Mouse (Mus musculus) MEL (cell line): ENCODE data around the gene Myh3. TPM values are rescaled to one million over a fixed set of nuclear protein-coding genes. Genes with fewer than 3 reads are reported as not detected.

Experiments
- DNase-seq: peaks from one replicate; pipeline ENCODE4 v3.0.0; 2011; ENCODE audit warnings: low read depth, low spot score
- H3K27ac ChIP-seq: 2 replicates; pipeline ENCODE4 v1.5.1; 2012; ENCODE audit warnings: low read depth, mild to moderate bottlenecking, control low read depth, low read length, moderate library complexity; ENCODE audit not compliant: control insufficient read depth
- H3K27me3 ChIP-seq, 2 experiments: fragments of 150-350 bp in 1 of 2; sonication (generic) in 1 of 2; 2 replicates each; pipeline ENCODE4 v1.6.1; 2012; ENCODE audit warnings: low read length in 2 of 2, mild to moderate bottlenecking in 2 of 2, improper control_type of control experiment in 1 of 2, moderate library complexity in 1 of 2; ENCODE audit not compliant: insufficient read depth in 2 of 2, control insufficient read depth in 1 of 2
- H3K36me3 ChIP-seq, 2 experiments: 2 replicates each; pipeline ENCODE4 v1.6.1; 2012 to 2014; ENCODE audit warnings: low read length in 2 of 2, improper control_type of control experiment in 1 of 2, inconsistent platforms in 1 of 2, mild to moderate bottlenecking in 1 of 2; ENCODE audit not compliant: insufficient read depth in 2 of 2, control insufficient read depth in 1 of 2
- H3K4me1 ChIP-seq, 2 experiments: fragments of 150-350 bp in 1 of 2; sonication (generic) in 1 of 2; 2 replicates each; pipeline ENCODE4 v1.6.1; 2012; ENCODE audit warnings: low read length in 2 of 2, improper control_type of control experiment in 1 of 2, mild to moderate bottlenecking in 1 of 2; ENCODE audit not compliant: insufficient read depth in 2 of 2, control insufficient read depth in 1 of 2
- H3K4me3 ChIP-seq, 2 experiments: fragments of 150-350 bp in 1 of 2; sonication (generic) in 1 of 2; 2 replicates each; pipeline ENCODE4 v1.5.1; 2012; ENCODE audit warnings: low read depth in 2 of 2, low read length in 2 of 2, mild to moderate bottlenecking in 2 of 2, moderate library complexity in 2 of 2, control low read depth in 1 of 2, improper control_type of control experiment in 1 of 2; ENCODE audit not compliant: control insufficient read depth in 1 of 2, insufficient read depth in 1 of 2
- H3K79me2 ChIP-seq: 2 replicates; pipeline ENCODE4 v1.6.1; 2012; ENCODE audit warnings: mild to moderate bottlenecking, low read length, moderate library complexity; ENCODE audit not compliant: control insufficient read depth, poor library complexity, insufficient read depth
- H3K9ac ChIP-seq: 2 replicates; pipeline ENCODE4 v1.6.1; 2012; ENCODE audit warnings: low read depth, mild to moderate bottlenecking, control low read depth, low read length, moderate library complexity; ENCODE audit not compliant: control insufficient read depth, poor library complexity, severe bottlenecking
- H3K9me3 ChIP-seq: fragments of 150-350 bp; sonication (generic); replicated peaks from 2 replicates; pipeline ENCODE4 v1.6.1; 2012; ENCODE audit warnings: mild to moderate bottlenecking, low read length, improper control_type of control experiment, moderate library complexity; ENCODE audit not compliant: insufficient read depth
- CHD1 ChIP-seq: IDR thresholded peaks from 2 replicates; pipeline ENCODE4 v1.6.1; 2012; ENCODE audit warnings: low read depth, mild to moderate bottlenecking, inconsistent platforms, low read length, improper control_type of control experiment
- CHD2 ChIP-seq: IDR thresholded peaks from 2 replicates; pipeline ENCODE4 v1.6.1; 2011; ENCODE audit warnings: low read length, improper control_type of control experiment
- CTCF ChIP-seq, 3 experiments: IDR thresholded peaks in 2 of 3; conservative IDR thresholded peaks in 1 of 3; 2 replicates each; pipeline ENCODE4 v1.5.1; 2011 to 2012; ENCODE audit warnings: low read length in 3 of 3, low read depth in 2 of 3, mild to moderate bottlenecking in 2 of 3, improper control_type of control experiment in 1 of 3, inconsistent platforms in 1 of 3, mixed read lengths in 1 of 3, moderate library complexity in 1 of 3; ENCODE audit not compliant: control insufficient read depth in 1 of 3, insufficient read depth in 1 of 3, poor library complexity in 1 of 3, severe bottlenecking in 1 of 3
- E2F4 ChIP-seq: IDR thresholded peaks from 2 replicates; pipeline ENCODE4 v1.6.1; 2011; ENCODE audit warnings: low read depth, low read length, improper control_type of control experiment, borderline replicate concordance
- EP300 ChIP-seq, 2 experiments: IDR thresholded peaks; 2 replicates each; pipeline ENCODE4 v1.6.1; 2011; ENCODE audit warnings: improper control_type of control experiment in 2 of 2, low read length in 2 of 2, low read depth in 1 of 2, mild to moderate bottlenecking in 1 of 2
- ETS1 ChIP-seq: IDR thresholded peaks from 2 replicates; pipeline ENCODE4 v1.6.1; 2012; ENCODE audit warnings: low read depth, mild to moderate bottlenecking, inconsistent platforms, low read length, improper control_type of control experiment, moderate library complexity
- GABPA ChIP-seq: IDR thresholded peaks from 2 replicates; pipeline ENCODE4 v1.6.1; 2012; ENCODE audit warnings: low read depth, mild to moderate bottlenecking, inconsistent platforms, low read length, improper control_type of control experiment, moderate library complexity
- HCFC1 ChIP-seq: IDR thresholded peaks from 2 replicates; pipeline ENCODE4 v1.6.1; 2012; ENCODE audit warnings: low read depth, mild to moderate bottlenecking, inconsistent platforms, low read length, improper control_type of control experiment, moderate library complexity
- KAT2A ChIP-seq: conservative IDR thresholded peaks from 2 replicates; pipeline ENCODE4 v1.6.1; 2012; ENCODE audit warnings: low read depth, low read length, improper control_type of control experiment, inconsistent platforms
- MEF2A ChIP-seq: IDR thresholded peaks from 2 replicates; pipeline ENCODE4 v1.6.1; 2014; ENCODE audit warnings: low read depth, mild to moderate bottlenecking, inconsistent platforms, low read length, improper control_type of control experiment; ENCODE audit not compliant: poor library complexity, insufficient replicate concordance, severe bottlenecking; ENCODE audit errors: extremely low read depth
- MXI1 ChIP-seq: IDR thresholded peaks from 2 replicates; pipeline ENCODE4 v1.6.1; 2011; ENCODE audit warnings: mild to moderate bottlenecking, low read depth, low read length, improper control_type of control experiment
- MYB ChIP-seq: IDR thresholded peaks from 2 replicates; pipeline ENCODE4 v1.6.1; 2011; ENCODE audit warnings: mild to moderate bottlenecking, low read depth, low read length, improper control_type of control experiment
- MYC ChIP-seq: IDR thresholded peaks from 2 replicates; pipeline ENCODE4 v1.6.1; 2011; ENCODE audit warnings: low read depth, mild to moderate bottlenecking, low read length, improper control_type of control experiment, moderate library complexity
- NELFE ChIP-seq: IDR thresholded peaks from 2 replicates; pipeline ENCODE4 v1.6.1; 2011; ENCODE audit warnings: low read depth, low read length, improper control_type of control experiment
- RAD21 ChIP-seq: IDR thresholded peaks from 2 replicates; pipeline ENCODE4 v1.6.1; 2011; ENCODE audit warnings: mild to moderate bottlenecking, low read depth, low read length, improper control_type of control experiment
- SIN3A ChIP-seq: IDR thresholded peaks from 2 replicates; pipeline ENCODE4 v1.6.1; 2012; ENCODE audit warnings: low read length, improper control_type of control experiment, inconsistent platforms
- SMC3 ChIP-seq: IDR thresholded peaks from 2 replicates; pipeline ENCODE4 v1.6.1; 2011; ENCODE audit warnings: low read depth, low read length, improper control_type of control experiment
- TBP ChIP-seq: IDR thresholded peaks from 2 replicates; pipeline ENCODE4 v1.8.0; 2011; ENCODE audit warnings: low read depth, low read length, improper control_type of control experiment
- TCF12 ChIP-seq: IDR thresholded peaks from 2 replicates; pipeline ENCODE4 v1.6.1; 2014; ENCODE audit warnings: low read depth, mild to moderate bottlenecking, inconsistent platforms, low read length, improper control_type of control experiment, moderate library complexity
- USF1 ChIP-seq: IDR thresholded peaks from 2 replicates; pipeline ENCODE4 v1.6.1; 2014; ENCODE audit warnings: low read depth, mild to moderate bottlenecking, inconsistent platforms, low read length, improper control_type of control experiment, moderate library complexity
- ZMIZ1 ChIP-seq: IDR thresholded peaks from 2 replicates; pipeline ENCODE4 v1.6.1; 2012; ENCODE audit warnings: low read depth, mild to moderate bottlenecking, inconsistent platforms, low read length, improper control_type of control experiment, moderate library complexity
- ZNF384 ChIP-seq: IDR thresholded peaks from 2 replicates; pipeline ENCODE4 v1.6.1; 2012; ENCODE audit warnings: low read depth, mild to moderate bottlenecking, inconsistent platforms, low read length, improper control_type of control experiment
- polyA plus RNA-seq, 2 experiments: library from polyadenylated mRNA; stranded (reverse) in 1 of 2; unstranded in 1 of 2; fragments of >175 nt in 1 of 2; fragments of >200 nt in 1 of 2; gene quantifications; 2 replicates each; pipeline versions ENCODE4 v1.2.1 to v1.2.4; 2012; ENCODE audit warnings: low replicate concordance in 2 of 2, low read depth in 1 of 2; ENCODE audit not compliant: insufficient read length in 2 of 2, insufficient read depth in 1 of 2, missing spikeins in 1 of 2
- total RNA-seq: library from RNA; depleted of rRNA; stranded (reverse); fragments of 300-350 nt; gene quantifications from 2 replicates; pipeline ENCODE4 v1.2.3, GENCODE M21; 2012

Myh3 gene
- total and polyA plus RNA-seq, 3 experiments, result 0.81 to 1.7 TPM; not detected in 1

DNA sequence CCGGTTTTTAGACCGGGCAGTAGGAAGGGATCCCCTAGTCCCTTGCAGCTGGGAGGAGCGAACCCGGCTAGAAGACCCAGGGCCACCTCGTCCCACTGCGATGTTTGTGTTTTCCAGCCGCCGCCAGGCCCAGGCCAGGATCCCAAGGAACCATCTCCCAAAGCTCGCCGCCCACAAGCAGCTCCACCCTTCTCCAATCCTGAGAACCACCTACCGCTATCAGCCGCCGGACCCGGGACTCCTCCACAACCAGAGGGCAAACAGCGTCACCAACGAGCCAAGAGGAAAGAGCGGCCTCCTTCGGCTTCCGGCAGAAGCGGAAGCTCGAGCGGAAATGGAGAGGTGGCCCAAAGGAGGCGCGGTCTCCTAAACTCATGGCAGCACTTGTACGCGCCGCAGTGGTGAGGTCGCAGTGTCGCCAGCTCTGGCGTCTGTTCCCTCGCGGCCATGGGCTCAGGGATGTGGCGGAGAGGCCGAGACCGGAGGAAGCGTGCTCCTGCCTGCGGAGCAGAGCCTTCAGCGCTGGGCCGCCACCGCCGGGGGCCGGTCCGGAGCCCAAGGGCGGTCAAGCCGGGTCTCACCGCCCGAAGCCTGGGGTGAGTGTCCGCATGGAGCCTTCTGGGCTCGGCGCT lies 25.7 kb upstream of the Myh3 start, which contains the start of the genes Adprm and Sco1 (continued):
- TF ChIP-seq EP300 (IDR thresholded peaks at IDR 0.05; ENCODE audit: low read depth in 1 of 2, low read length in 2 of 2) (no peak; a peak in 1 of 4 replicates), TBP (peak; percentile 79), MEF2A (no peak), ZNF384 (no peak), TCF12 (peak; percentile 79), NELFE (peak; percentile 98), MXI1 (peak; percentile 94), CTCF (IDR thresholded peaks at IDR 0.05 in 2 of 3, conservative IDR thresholded peaks at IDR 0.05 in 1 of 3; ENCODE audit: control insufficient read depth in 1 of 3, insufficient read depth in 1 of 3, low read depth in 2 of 3, low read length in 3 of 3, poor library complexity in 1 of 3, severe bottlenecking in 1 of 3) (peak in 1 of 3 experiments; percentile 4; a peak in 1 of 6 replicates), E2F4 (no peak), SMC3 (no peak), MYC (peak; percentile 61; the same call in 1 of the 2 replicates), HCFC1 (peak; percentile 94), GABPA (0 out of 2 replicates have a peak, but pooled peaks have one; percentile 66)

DNA sequence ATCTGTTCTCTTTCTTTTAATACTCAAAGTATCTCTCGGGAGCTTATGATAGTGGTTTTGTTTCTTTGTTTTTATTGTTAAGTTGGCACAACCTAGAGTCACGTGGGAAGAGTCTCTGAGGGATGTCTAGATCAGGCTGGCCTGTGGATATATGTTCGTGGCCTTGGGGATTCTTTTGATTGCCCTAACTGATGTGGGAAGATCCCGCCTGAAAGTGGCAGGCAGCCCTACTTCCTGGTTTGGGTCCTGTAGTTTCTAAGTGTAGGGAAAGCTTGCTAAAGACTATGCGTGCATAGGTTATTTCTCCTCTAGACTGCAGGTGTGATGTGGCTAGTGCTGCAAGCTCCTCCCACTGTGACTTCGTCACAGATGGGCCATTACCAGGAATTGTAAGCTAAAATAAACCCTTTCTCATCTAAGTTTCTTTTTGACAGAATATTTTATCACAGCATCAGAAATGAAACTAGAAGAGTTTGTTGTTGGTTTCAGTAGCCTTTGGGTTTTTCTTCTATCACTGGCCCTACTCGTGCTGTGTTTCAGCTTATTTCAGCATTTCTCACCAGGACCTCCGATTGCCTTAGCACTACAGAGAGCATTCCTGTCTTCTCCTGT lies 23.2 kb upstream of the Myh3 start:
- no peak overlapping the region for H3K9ac ChIP-seq
- peaks cover 4% of the 10 kb centered on the region in 2 experiments; a peak in 3 of 4 replicates for H3K4me1 ChIP-seq
- TF ChIP-seq SMC3 (no peak), ETS1 (no peak), SIN3A (no peak), MEF2A (no peak), CHD1 (no peak), MYC (no peak), MYB (no peak), USF1 (no peak), ZMIZ1 (no peak), CHD2 (no peak), RAD21 (no peak), TBP (no peak), KAT2A (no peak)
- peaks cover 27% of the 10 kb centered on the region for H3K79me2 ChIP-seq
- H3K4me3 ChIP-seq, result no peak overlapping the region
- DNase-seq, result no peak
- no peak overlapping the region for H3K27ac ChIP-seq
- no peaks in the 10 kb centered on the region for H3K27me3 ChIP-seq
- H3K9me3 ChIP-seq, result no peaks in the 10 kb centered on the region
- H3K36me3 ChIP-seq, result peaks cover 14 to 20% of the 10 kb centered on the region in 2 experiments
